Mouse (Mus musculus): ENCODE results near the gene Akap14. TPM values are rescaled to one million over a fixed set of nuclear protein-coding genes. Genes with fewer than 3 reads are reported as not detected.
"Not testable (repeated sequence)": the region's sequence is repeated elsewhere in the genome, so short reads cannot be mapped to it uniquely, and the experiment has no call there.

Akap14 gene
- total RNA-seq (2021), result not detected

- no peak for DNase-seq (ENCODE audit: extremely low spot score in 1 of 2, low spot score in 2 of 2)
- intact Hi-C loops (cut with DNase I), result no loop called here
These were observed at the start of gene Akap14 for GRCm38 (mm10) chrX:37168742-37169141. Gene Akap14 (minus strand): TSS chrX:37168842.

GRCm38 (mm10) chrX:37210941-37211340 lies 42.3 kb upstream of the Akap14 start, which contains the start of gene Gm9:
Gene Gm9 (minus strand): TSS chrX:37211041.
- no peak for DNase-seq (ENCODE audit: extremely low spot score in 1 of 2, low spot score in 2 of 2)
- intact Hi-C loops (cut with DNase I), result no loop called here

- DNase-seq (ENCODE audit: extremely low spot score in 1 of 2, low spot score in 2 of 2), result no peak
- intact Hi-C loops (cut with DNase I), result no loop called here
These were observed 30.0 kb upstream of the Akap14 start for GRCm38 (mm10) chrX:37198676-37199075.

GRCm38 (mm10) chrX:37191744-37192379 lies 23.2 kb upstream of the Akap14 start:
- intact Hi-C loops (cut with DNase I), result no loop called here
- DNase-seq (ENCODE audit: extremely low spot score in 1 of 2, low spot score in 2 of 2), result no peak

GRCm38 (mm10) chrX:37191105-37191743 lies 22.6 kb upstream of the Akap14 start, which contains the start of the genes Ndufa1 and Rnf113a1:
Gene Ndufa1 (minus strand): TSS chrX:37191163.
Gene Rnf113a1 (plus strand): TSS chrX:37191245.
- intact Hi-C loops (cut with DNase I), result no loop called here
- DNase-seq (ENCODE audit: extremely low spot score in 1 of 2, low spot score in 2 of 2), result peak; percentile 73 to 87

- DNase-seq (ENCODE audit: extremely low spot score in 1 of 2, low spot score in 2 of 2), result no peak
- intact Hi-C loops (cut with DNase I), result no loop called here
These were observed 22.1 kb upstream of the Akap14 start for GRCm38 (mm10) chrX:37190755-37191104.

GRCm38 (mm10) chrX:37184401-37184800 lies 15.8 kb upstream of the Akap14 start:
- intact Hi-C loops (cut with DNase I); DNase-seq (ENCODE audit: extremely low spot score in 1 of 2, low spot score in 2 of 2): not testable (repeated sequence)

GRCm38 (mm10) chrX:37167085-37167484 lies 1.6 kb downstream of the Akap14 start:
- intact Hi-C loops (cut with DNase I), result no loop called here
- peak; percentile 7 to 25 for DNase-seq (ENCODE audit: extremely low spot score in 1 of 2, low spot score in 2 of 2)

- DNase-seq (ENCODE audit: extremely low spot score in 1 of 2, low spot score in 2 of 2), result no peak
- intact Hi-C loops (cut with DNase I), result no loop called here
These were observed 5.5 kb downstream of the Akap14 start for GRCm38 (mm10) chrX:37163115-37163514.

- DNase-seq (ENCODE audit: extremely low spot score in 1 of 2, low spot score in 2 of 2), result no peak
- intact Hi-C loops (cut with DNase I), result no loop called here
These were observed 7.5 kb downstream of the Akap14 start for GRCm38 (mm10) chrX:37161169-37161568.

- DNase-seq (ENCODE audit: extremely low spot score in 1 of 2, low spot score in 2 of 2), result no peak
- intact Hi-C loops (cut with DNase I), result no loop called here
These were observed 10.8 kb downstream of the Akap14 start for GRCm38 (mm10) chrX:37157839-37158238.

- DNase-seq (ENCODE audit: extremely low spot score in 1 of 2, low spot score in 2 of 2), result peak in 1 of 2 experiments; percentile 27
- intact Hi-C loops (cut with DNase I), result loop anchor here (10.0 kb wide), 1 partner anchor 50 kb away; no protein-coding TSS in a partner anchor
These were observed 23.7 kb downstream of the Akap14 start for GRCm38 (mm10) chrX:37144954-37145353.

GRCm38 (mm10) chrX:37144498-37144897 lies 24.1 kb downstream of the Akap14 start:
- intact Hi-C loops (cut with DNase I), result loop anchor here (10.0 kb wide), 1 partner anchor 50 kb away; no protein-coding TSS in a partner anchor
- DNase-seq (ENCODE audit: extremely low spot score in 1 of 2, low spot score in 2 of 2), result not testable (repeated sequence)

- no peak for DNase-seq (ENCODE audit: extremely low spot score in 1 of 2, low spot score in 2 of 2)
- intact Hi-C loops (cut with DNase I), result loop anchor here (10.0 kb wide), 1 partner anchor 47 kb away; no protein-coding TSS in a partner anchor
These were observed 26.9 kb downstream of the Akap14 start for GRCm38 (mm10) chrX:37141732-37142131.

GRCm38 (mm10) chrX:37126671-37127358 lies 41.8 kb downstream of the Akap14 start, which contains the start of gene Nkap:
Gene Nkap (plus strand): TSS chrX:37126795.
- peak; percentile 72 to 74 for DNase-seq (ENCODE audit: extremely low spot score in 1 of 2, low spot score in 2 of 2)
- intact Hi-C loops (cut with DNase I), result no loop called here

- intact Hi-C loops (cut with DNase I), result no loop called here
- DNase-seq (ENCODE audit: extremely low spot score in 1 of 2, low spot score in 2 of 2), result no peak
These were observed 43.1 kb downstream of the Akap14 start for GRCm38 (mm10) chrX:37125511-37125910.

GRCm38 (mm10) chrX:37120212-37120611 lies 48.4 kb downstream of the Akap14 start:
- intact Hi-C loops (cut with DNase I), result no loop called here
- no peak for DNase-seq (ENCODE audit: extremely low spot score in 1 of 2, low spot score in 2 of 2)

GRCm38 (mm10) chrX:37119585-37119984 lies 49.1 kb downstream of the Akap14 start:
- no peak for DNase-seq (ENCODE audit: extremely low spot score in 1 of 2, low spot score in 2 of 2)
- intact Hi-C loops (cut with DNase I), result no loop called here

GRCm38 (mm10) chrX:37117085-37117484 lies 51.6 kb downstream of the Akap14 start:
- intact Hi-C loops (cut with DNase I), result no loop called here
- DNase-seq (ENCODE audit: extremely low spot score in 1 of 2, low spot score in 2 of 2), result no peak

GRCm38 (mm10) chrX:37110881-37111193 lies 57.8 kb downstream of the Akap14 start:
- intact Hi-C loops (cut with DNase I), result no loop called here
- DNase-seq (ENCODE audit: extremely low spot score in 1 of 2, low spot score in 2 of 2), result no peak

Measured in left cerebral cortex, postnatal 10 days (tissue).